Mouse (Mus musculus) ES-Bruce4 (cell line): ENCODE data around the gene Fhit. TPM values are rescaled to one million over a fixed set of nuclear protein-coding genes. Genes with fewer than 3 reads are reported as not detected.

Experiments
- H3K27ac ChIP-seq: 2 replicates; pipeline ENCODE4 v1.5.1; 2012; ENCODE audit warnings: low read length, inconsistent platforms; ENCODE audit not compliant: insufficient read depth
- H3K27me3 ChIP-seq: 2 replicates; pipeline ENCODE4 v1.6.1; 2012; ENCODE audit warnings: mild to moderate bottlenecking, low read length, inconsistent platforms; ENCODE audit not compliant: control insufficient read depth, poor library complexity, insufficient read depth, severe bottlenecking
- H3K36me3 ChIP-seq: 2 replicates; pipeline ENCODE4 v1.6.1; 2012; ENCODE audit warnings: inconsistent platforms, mild to moderate bottlenecking, low read length, moderate library complexity; ENCODE audit not compliant: control insufficient read depth, poor library complexity, insufficient read depth, severe bottlenecking
- H3K4me1 ChIP-seq: one replicate; pipeline ENCODE4 v1.8.1; 2011; ENCODE audit warnings: low read length; ENCODE audit not compliant: control insufficient read depth, insufficient read depth
- H3K4me3 ChIP-seq: 2 replicates; pipeline ENCODE4 v1.5.1; 2011; ENCODE audit warnings: low read depth, mild to moderate bottlenecking, low read length
- H3K9ac ChIP-seq: 2 replicates; pipeline ENCODE4 v1.6.1; 2012; ENCODE audit warnings: low read depth, mild to moderate bottlenecking, inconsistent platforms; ENCODE audit not compliant: poor library complexity, severe bottlenecking
- H3K9me3 ChIP-seq: replicated peaks from 2 replicates; pipeline ENCODE4 v1.6.1; 2012; ENCODE audit warnings: mild to moderate bottlenecking, low read length, inconsistent platforms; ENCODE audit not compliant: control insufficient read depth, poor library complexity, insufficient read depth, severe bottlenecking
- CTCF ChIP-seq: IDR thresholded peaks from one replicate; pipeline ENCODE4 v1.8.1; 2011; ENCODE audit warnings: low read depth, low read length
- EP300 ChIP-seq: IDR thresholded peaks from 2 replicates; pipeline ENCODE4 v1.6.1; 2011; ENCODE audit warnings: low read depth, low read length; ENCODE audit not compliant: insufficient read depth
- POLR2A ChIP-seq: IDR thresholded peaks from one replicate; pipeline ENCODE4 v1.8.1; 2011; ENCODE audit warnings: low read length; ENCODE audit not compliant: insufficient read depth
- polyA plus RNA-seq: library from polyadenylated mRNA; stranded (reverse); fragments of >200 nt; gene quantifications from 2 replicates; pipeline ENCODE4 v1.2.4, GENCODE M21; 2011; ENCODE audit warnings: low read depth; ENCODE audit not compliant: missing spikeins, insufficient read depth, insufficient read length

The Fhit gene
- polyA plus RNA-seq, 1 experiment: not detected

- Histone ChIP-seq H3K9me3 (peaks cover 35% of the 10 kb centered on the region), H3K27ac (no peak overlapping the region), H3K4me3 (no peak overlapping the region), H3K4me1 (peaks cover 2% of the 10 kb centered on the region), H3K9ac (no peak overlapping the region), H3K36me3 (no peaks in the 10 kb centered on the region), H3K27me3 (no peaks in the 10 kb centered on the region)
- TF ChIP-seq CTCF (no peak), EP300 (no peak)
Observed at GRCm38 (mm10) chr14:9672728-9673127, 1489.1 kb downstream of the Fhit start.

DNA sequence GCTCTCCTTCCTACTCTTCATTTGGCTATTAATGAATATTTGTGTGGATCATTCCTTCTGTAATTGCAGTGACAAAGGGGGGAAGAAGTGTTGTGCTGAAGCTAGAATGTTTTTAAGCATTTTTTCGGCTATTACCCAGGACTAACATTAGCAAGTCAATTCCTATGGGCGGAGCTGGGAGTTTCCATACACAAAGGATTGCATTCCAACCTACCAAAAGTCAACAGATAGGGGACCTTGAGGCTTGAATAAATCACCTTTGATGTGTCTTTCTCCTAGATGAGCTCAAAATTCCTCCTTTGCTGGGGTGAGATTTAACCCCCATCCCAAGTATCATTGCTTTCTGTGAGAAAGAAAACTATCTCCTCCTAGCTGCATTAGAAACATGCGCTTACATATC, 1490.1 kb downstream of the Fhit start:
- H3K27ac ChIP-seq: peak overlapping the region; percentile 51
- H3K36me3 ChIP-seq: no peaks in the 10 kb centered on the region
- H3K9ac ChIP-seq: no peak overlapping the region
- H3K4me1 ChIP-seq: peaks cover 2% of the 10 kb centered on the region
- H3K4me3 ChIP-seq: no peak overlapping the region
- H3K27me3 ChIP-seq: no peaks in the 10 kb centered on the region
- H3K9me3 ChIP-seq: peaks cover 35% of the 10 kb centered on the region
- 0 out of 2 replicates have a peak, but pooled peaks have one; percentile 41 for TF ChIP-seq EP300
- no peak for TF ChIP-seq CTCF
- TF ChIP-seq POLR2A: no peak

DNA sequence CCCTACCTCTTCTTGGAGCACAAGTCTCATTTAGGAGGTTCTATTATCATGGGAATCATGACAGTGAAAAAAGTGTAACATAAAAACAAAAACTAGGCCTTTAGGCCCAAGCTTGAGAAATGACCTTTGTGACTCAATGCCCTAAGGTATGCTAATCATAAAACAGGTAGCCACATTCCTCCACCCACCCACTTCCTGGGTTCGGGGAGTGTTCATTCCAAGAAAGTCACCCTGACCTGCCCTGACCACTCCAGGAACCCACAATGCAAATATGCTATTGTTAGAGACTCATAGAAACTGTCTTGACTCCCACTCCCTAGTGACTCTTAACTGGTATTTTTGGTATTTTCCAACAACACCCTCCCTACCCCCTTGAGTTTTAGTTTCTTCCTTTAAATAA, 1492.1 kb downstream of the Fhit start:
- TF ChIP-seq CTCF (no peak), EP300 (0 out of 2 replicates have a peak, but pooled peaks have one; percentile 50), POLR2A (no peak)
- Histone ChIP-seq H3K36me3 (no peaks in the 10 kb centered on the region), H3K9ac (no peak overlapping the region), H3K27me3 (no peaks in the 10 kb centered on the region), H3K4me3 (no peak overlapping the region), H3K27ac (peak overlapping the region; percentile 19; the same call in 1 of the 2 replicates), H3K4me1 (peaks cover 2% of the 10 kb centered on the region), H3K9me3 (peaks cover 35% of the 10 kb centered on the region)

DNA sequence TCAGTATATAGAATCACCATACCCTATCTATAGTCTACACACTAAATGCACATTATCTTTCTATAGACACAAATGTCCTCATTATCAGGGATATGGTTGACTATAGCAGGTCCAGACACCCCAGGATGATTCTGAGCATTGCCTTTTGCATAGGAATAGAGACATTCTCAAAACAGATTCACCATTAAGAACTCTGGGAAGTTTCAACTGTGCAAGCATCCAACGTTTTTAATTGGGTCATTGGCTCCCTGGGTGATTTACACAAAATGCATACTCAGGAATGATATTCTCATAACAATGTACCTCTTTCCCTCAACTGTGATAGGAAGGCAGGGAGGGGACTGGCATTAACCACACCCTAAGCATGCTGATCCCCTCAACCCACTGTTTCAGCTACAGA, 1503.4 kb downstream of the Fhit start:
- Histone ChIP-seq H3K9ac (no peak overlapping the region), H3K36me3 (no peaks in the 10 kb centered on the region), H3K4me1 (peaks cover 1% of the 10 kb centered on the region), H3K9me3 (no peaks in the 10 kb centered on the region), H3K27ac (no peak overlapping the region), H3K27me3 (no peaks in the 10 kb centered on the region), H3K4me3 (no peak overlapping the region)
- TF ChIP-seq CTCF: no peak
- TF ChIP-seq POLR2A: no peak
- TF ChIP-seq EP300: no peak

DNA sequence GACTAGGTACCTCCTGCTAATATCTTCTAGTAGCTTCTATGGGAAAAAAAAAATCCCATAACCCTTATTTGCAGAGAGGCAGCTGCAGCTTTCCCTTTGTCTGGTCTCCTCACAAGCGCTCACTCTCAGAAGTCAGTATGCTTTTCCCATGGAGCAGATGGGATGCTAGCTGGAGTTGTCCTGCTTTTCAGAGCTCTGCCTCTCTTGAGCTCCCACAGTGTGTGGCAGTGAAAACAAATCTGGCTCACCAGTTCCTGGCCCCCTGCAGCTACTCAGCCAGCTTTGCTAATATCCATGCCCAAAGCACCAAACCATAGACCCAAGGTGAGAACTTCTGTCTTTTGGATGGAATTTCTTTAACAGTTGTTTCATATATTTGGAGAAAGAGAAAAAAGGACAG, 1510.4 kb downstream of the Fhit start:
- Histone ChIP-seq H3K9me3 (no peaks in the 10 kb centered on the region), H3K4me3 (no peak overlapping the region), H3K9ac (no peak overlapping the region), H3K27ac (no peak overlapping the region), H3K4me1 (no peaks in the 10 kb centered on the region), H3K36me3 (no peaks in the 10 kb centered on the region), H3K27me3 (no peaks in the 10 kb centered on the region; the same call in 1 of the 2 replicates)
- TF ChIP-seq POLR2A (no peak), CTCF (no peak), EP300 (no peak)

DNA sequence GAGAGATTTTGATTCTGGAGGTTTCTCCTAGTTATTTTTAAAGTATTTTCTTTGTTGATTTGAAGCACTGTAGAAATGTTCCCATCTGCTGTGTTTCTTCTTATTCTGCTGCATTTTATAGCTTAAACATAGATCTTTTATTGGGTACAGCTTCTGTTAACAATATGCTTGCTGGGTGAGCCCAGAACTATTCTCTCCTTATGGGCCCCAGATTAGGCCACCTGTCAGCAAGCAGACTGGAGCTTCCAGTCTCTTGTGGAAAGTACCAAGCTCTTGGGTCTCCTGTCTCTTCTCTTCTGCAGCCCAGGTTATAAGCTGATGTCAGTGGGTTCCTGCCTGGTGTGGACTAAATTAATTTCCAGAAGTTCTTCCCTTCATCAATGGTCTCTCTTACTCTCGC, 1513.4 kb downstream of the Fhit start:
- H3K27ac ChIP-seq: no peak overlapping the region
- TF ChIP-seq EP300 (no peak), POLR2A (no peak), CTCF (no peak)
- H3K4me3 ChIP-seq: no peak overlapping the region
- H3K9ac ChIP-seq: no peak overlapping the region
- H3K27me3 ChIP-seq: no peaks in the 10 kb centered on the region; the same call in 1 of the 2 replicates
- H3K9me3 ChIP-seq: no peaks in the 10 kb centered on the region
- no peaks in the 10 kb centered on the region for H3K36me3 ChIP-seq
- no peaks in the 10 kb centered on the region for H3K4me1 ChIP-seq
